Mouse (Mus musculus): ENCODE results near the gene Gk5.

The Gk5 gene

DNA sequence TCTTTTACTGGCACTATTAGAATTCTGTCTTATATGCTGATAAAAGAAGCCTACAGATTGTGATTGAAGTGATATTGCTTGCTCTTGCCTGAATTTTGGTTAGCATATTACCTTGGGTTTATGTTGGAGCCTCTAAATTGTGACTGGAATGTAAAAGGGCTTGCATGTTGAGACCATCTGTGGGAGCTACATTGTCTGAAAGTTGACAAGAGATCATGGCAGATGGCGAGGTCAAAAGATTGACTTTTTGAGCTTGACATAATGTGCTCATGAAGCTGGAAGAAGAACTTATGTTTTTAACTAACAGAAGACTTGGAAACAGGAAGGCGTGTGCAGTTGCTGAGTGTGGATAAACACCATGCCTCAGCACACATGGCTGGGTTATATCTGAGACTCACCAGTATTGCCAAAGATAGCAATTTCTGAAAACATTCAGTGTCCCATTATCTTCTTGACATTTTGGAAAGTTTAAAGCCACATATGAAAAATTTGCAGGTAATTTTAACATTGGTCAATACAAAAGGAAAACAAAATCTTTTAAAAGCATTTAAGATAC, 100.0 kb downstream of the Gk5 start:
- no peak for DNase-seq (ENCODE audit: low read depth in 2 of 2, low spot score in 2 of 2)

DNA sequence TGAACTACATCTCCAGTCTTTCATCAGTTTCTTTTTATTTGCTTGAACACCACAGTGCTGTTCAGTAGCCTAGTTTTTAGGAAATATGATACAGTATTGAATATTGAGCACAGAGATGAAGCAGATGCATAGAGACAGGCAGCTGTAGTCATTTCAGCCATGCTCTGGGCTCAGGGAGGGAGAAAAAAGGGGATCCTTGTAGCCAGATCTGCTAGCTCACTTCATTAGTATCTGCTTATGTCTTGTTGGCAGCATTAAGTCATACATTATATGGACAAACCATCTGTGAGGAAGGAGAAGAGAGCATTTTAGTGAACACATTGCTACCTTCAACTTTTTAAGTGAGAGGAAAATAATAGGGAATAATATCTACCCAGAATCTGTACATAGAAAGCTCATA, 101.3 kb downstream of the Gk5 start:
- no peak for DNase-seq (ENCODE audit: low read depth in 2 of 2, low spot score in 2 of 2)

DNA sequence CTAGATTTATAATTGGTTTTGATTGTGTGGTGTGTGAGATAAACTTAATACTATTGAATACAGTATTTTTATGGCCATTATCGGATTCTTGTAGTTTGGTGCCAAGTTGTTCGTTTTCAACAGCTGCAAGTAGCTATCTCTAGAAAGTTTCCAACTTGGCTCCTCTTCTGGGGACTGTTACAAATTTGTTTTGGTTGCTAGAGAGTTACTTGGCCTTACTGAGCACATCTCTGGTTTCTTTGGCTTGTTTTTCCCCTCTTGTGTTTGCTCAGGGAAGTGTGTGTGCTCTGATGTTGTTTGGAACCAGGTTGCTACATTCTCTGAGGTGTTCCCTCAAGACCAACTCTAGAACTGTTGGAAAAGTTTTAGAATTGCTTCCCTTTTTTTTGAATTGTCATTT, 104.1 kb downstream of the Gk5 start:
- no peak for DNase-seq (ENCODE audit: low read depth in 2 of 2, low spot score in 2 of 2)

DNA sequence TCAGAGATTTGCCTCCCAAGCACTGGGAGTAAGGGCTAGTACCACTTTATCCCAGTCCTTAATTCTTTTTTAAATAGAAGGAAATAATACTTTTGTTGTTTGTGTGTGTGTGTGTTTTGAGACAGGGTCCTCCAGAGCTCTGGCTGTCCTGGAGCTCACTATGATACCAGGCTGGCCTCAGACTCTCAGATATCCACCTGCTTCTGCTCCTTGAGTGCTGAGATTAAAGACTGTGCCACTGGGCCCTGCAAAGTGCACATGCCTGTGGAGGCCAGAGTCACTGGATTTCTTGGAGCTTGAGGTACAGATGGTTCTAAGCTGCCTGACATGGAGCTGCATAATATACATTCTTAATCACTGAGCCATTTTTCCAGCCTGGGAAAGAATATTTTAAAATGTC, 109.1 kb downstream of the Gk5 start:
- DNase-seq (ENCODE audit: low read depth in 2 of 2, low spot score in 2 of 2), result no peak

DNA sequence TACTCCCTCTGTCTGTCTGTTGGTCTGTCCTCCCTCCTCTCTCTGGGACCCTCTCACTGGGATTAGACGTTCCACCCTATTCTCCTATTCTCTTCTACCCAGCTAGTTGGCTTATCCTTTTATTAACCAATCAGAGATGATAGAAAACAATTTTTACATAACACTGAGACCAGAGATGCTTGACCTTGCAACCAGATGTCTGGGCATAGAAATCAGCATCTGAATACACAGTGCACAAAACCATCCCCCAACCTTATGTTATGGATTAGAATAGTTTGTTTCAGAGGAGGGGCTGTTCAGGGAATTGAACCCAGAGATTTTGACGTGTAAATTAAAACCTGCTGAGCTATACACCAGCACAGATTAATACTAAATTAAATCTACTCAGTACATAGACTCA, 111.1 kb downstream of the Gk5 start:
- no peak for DNase-seq (ENCODE audit: low read depth in 2 of 2, low spot score in 2 of 2)
